Mouse (Mus musculus): ENCODE measurements around the gene Rars. TPM values are rescaled to one million over a fixed set of nuclear protein-coding genes. Genes with fewer than 3 reads are reported as not detected.

Rars gene
- polyA plus RNA-seq (2014; fragmentation: Illumina TruSeq; extraction: RNeasy Lipid Tissue Mini Kit (QIAGEN cat#74804); ENCODE audit: low read depth, low replicate concordance): 44.6 TPM

GRCm38 (mm10) chr11:35834022-35834760 is at the start of gene Rars:
Gene Rars (minus strand): TSS chr11:35834506.

GRCm38 (mm10) chr11:35798874-35799273 is 35.4 kb downstream of the Rars start, which contains the start of gene Fbll1:
Gene Fbll1 (minus strand): TSS chr11:35798884.

GRCm38 (mm10) chr11:35769188-35769745 is 65.0 kb downstream of the Rars start, which contains the start of gene Pank3:
Gene Pank3 (plus strand): TSS chr11:35769484.

Other genes starting within 250 kb of the Rars start
- gene Pank3, start 65.0 kb downstream of the Rars start, polyA plus RNA-seq (2014; fragmentation: Illumina TruSeq; extraction: RNeasy Lipid Tissue Mini Kit (QIAGEN cat#74804); ENCODE audit: low read depth, low replicate concordance): 12.1 TPM
- gene Fbll1, start 35.6 kb downstream of the Rars start, polyA plus RNA-seq (2014; fragmentation: Illumina TruSeq; extraction: RNeasy Lipid Tissue Mini Kit (QIAGEN cat#74804); ENCODE audit: low read depth, low replicate concordance): not detected
- gene Wwc1, start 146.0 kb upstream of the Rars start, polyA plus RNA-seq (2014; fragmentation: Illumina TruSeq; extraction: RNeasy Lipid Tissue Mini Kit (QIAGEN cat#74804); ENCODE audit: low read depth, low replicate concordance): 1.0 TPM